In the genomic region with DNA sequence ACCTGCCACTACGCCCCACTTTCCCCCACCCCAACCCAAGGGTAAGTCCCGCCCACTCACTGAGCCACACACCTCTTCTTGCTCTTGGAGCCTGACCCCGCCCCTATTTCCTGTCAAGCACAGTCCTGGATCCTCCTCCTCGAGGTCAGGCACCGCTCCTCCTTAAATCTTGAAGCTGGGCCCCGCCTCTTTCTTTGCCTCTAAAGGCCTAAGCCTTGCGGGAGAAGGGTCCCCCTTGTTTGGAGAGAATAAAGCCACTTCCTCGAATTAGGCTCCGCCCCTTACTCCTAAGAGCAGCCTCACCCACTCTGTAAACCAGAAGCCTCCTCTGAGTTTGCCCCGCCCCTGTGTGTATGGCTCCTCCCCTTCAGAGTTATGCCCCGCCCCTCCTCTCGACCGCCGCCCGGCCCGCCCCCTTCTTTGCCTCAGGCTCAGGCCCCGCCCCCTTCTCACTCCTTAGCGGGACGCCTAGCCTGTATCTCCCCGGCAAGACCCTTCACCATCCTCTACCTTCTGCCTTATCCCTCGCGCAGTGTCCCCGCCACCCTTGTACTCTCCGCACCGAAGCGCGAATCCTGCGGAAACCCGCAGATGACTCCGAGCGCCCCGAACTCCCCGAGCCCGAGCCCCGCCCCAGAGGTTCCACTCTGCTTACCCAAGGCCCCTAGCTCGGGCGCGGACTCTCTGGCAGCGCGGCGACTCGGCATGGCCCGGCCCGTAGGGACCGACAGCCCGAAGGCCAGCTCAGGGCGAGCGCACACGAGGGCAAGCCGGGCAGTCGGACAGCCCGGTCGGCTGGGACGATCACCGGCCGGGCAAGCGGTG, we compare ENCODE assay signal across 8 mouse cellular contexts. TPM values are rescaled to one million over a fixed set of nuclear protein-coding genes. Genes with fewer than 3 reads are reported as not detected.
A peak's percentile ranks its signal among the peaks of the same experiment; 100 is the strongest.
DNase-seq lines count a peak whose midpoint lies in the region; ATAC-seq and TF ChIP-seq lines count a peak whose summit lies in the region.

No protein-coding gene starts in this region.

- peak overlapping the region; percentile 22 for H3K9ac ChIP-seq in forebrain, embryonic 16.5 days (replicated peaks; ENCODE audit: low read depth, low read length)
- peak overlapping the region; percentile 54 for H3K9ac ChIP-seq in lung, embryonic 14.5 days

- peak overlapping the region; percentile 94 for H3K4me2 ChIP-seq in forebrain, embryonic 16.5 days (ENCODE audit: low read length)
- H3K4me2 ChIP-seq in lung, embryonic 14.5 days = peak overlapping the region; percentile 96

- peaks cover 5% of the 10 kb centered on the region for H3K27me3 ChIP-seq in G1E (ENCODE audit: insufficient read depth, low read length)
- no peaks in the 10 kb centered on the region for H3K27me3 ChIP-seq in forebrain, embryonic 16.5 days (replicated peaks; ENCODE audit: control insufficient read depth, insufficient read depth, low read length)
- no peaks in the 10 kb centered on the region for H3K27me3 ChIP-seq in lung, embryonic 14.5 days (ENCODE audit: insufficient read depth, low read length)
- H3K27me3 ChIP-seq in thymus, adult 2 months (ENCODE audit: control insufficient read depth, insufficient read depth, low read length) = no peaks in the 10 kb centered on the region

- intact Hi-C loops in heart, postnatal 36 days (cut with DNase I) = loop anchor here (1.0 kb wide), 1 partner anchor 36 kb away; no protein-coding TSS in a partner anchor

- peaks cover 21% of the 10 kb centered on the region for H3K4me1 ChIP-seq in G1E (ENCODE audit: insufficient read depth, low read depth, low read length)
- H3K4me1 ChIP-seq in forebrain, embryonic 16.5 days (replicated peaks; ENCODE audit: control insufficient read depth, insufficient read depth, low read length) = peaks cover 8% of the 10 kb centered on the region
- H3K4me1 ChIP-seq in lung, embryonic 14.5 days (ENCODE audit: insufficient read depth) = no peaks in the 10 kb centered on the region
- H3K4me1 ChIP-seq in olfactory bulb, adult 2 months (ENCODE audit: control insufficient read depth, insufficient read depth, low read length) = peaks cover 10% of the 10 kb centered on the region
- peaks cover 13% of the 10 kb centered on the region for H3K4me1 ChIP-seq in thymus, adult 2 months (replicated peaks; ENCODE audit: control insufficient read depth, insufficient read depth, low read length)

- peak overlapping the region; percentile 79 for H3K4me3 ChIP-seq in G1E (ENCODE audit: low read depth, low read length)
- H3K4me3 ChIP-seq in forebrain, embryonic 16.5 days (replicated peaks; ENCODE audit: low read length) = peak overlapping the region; percentile 65
- H3K4me3 ChIP-seq in layer of hippocampus, adult 2 months = peak overlapping the region; percentile 91
- H3K4me3 ChIP-seq in lung, embryonic 14.5 days (ENCODE audit: low read depth, low read length) = peak overlapping the region; percentile 72
- H3K4me3 ChIP-seq in olfactory bulb, adult 2 months (ENCODE audit: insufficient read depth, low read depth, low read length) = peak overlapping the region; percentile 72
- H3K4me3 ChIP-seq in thymus, adult 2 months (ENCODE audit: control insufficient read depth, insufficient read depth, low read length) = peak overlapping the region; percentile 69

- TF ChIP-seq POLR2A in olfactory bulb, adult 2 months (IDR thresholded peaks at IDR 0.05; ENCODE audit: insufficient read depth, low read depth, low read length) = no peak
- TF ChIP-seq POLR2A in thymus, adult 2 months (IDR thresholded peaks at IDR 0.05; ENCODE audit: control insufficient read depth, extremely low read depth, insufficient read depth, low read length, poor library complexity) = 0 out of 2 replicates have a peak, but pooled peaks have one; percentile 9

- TF ChIP-seq CTCF in G1E (IDR thresholded peaks at IDR 0.05; ENCODE audit: low read depth, low read length) = no peak
- no peak for TF ChIP-seq CTCF in layer of hippocampus, adult 2 months (conservative IDR thresholded peaks at IDR 0.05)
- no peak for TF ChIP-seq CTCF in lung, embryonic 14.5 days (IDR thresholded peaks at IDR 0.05; ENCODE audit: low read depth)
- no peak for TF ChIP-seq CTCF in olfactory bulb, adult 2 months (IDR thresholded peaks at IDR 0.05; ENCODE audit: insufficient read depth, low read depth, low read length)
- no peak for TF ChIP-seq CTCF in thymus, adult 2 months (IDR thresholded peaks at IDR 0.05; ENCODE audit: borderline replicate concordance, control insufficient read depth, extremely low read depth, insufficient read depth, low read length, poor library complexity)

- ATAC-seq in G1E (ENCODE audit: extremely low read depth, insufficient number of reproducible peaks, low FRiP score, poor library complexity, severe bottlenecking) = peak; percentile 94
- peak; percentile 78 for ATAC-seq in forebrain, embryonic 16.5 days
- ATAC-seq in lung, embryonic 14.5 days (ENCODE audit: insufficient read depth) = peak; percentile 88

- WGBS in forebrain, embryonic 16.5 days = 1% methylated on average over 53 of the region's 57 CpGs
- under 1% methylated on average over 57 of the region's 57 CpGs for WGBS in lung, embryonic 14.5 days
- WGBS in olfactory bulb, adult 2 months = 2% methylated on average over 57 of the region's 57 CpGs
- WGBS in thymus, adult 2 months = 1% methylated on average over 57 of the region's 57 CpGs

- DNase-seq in G1E (ENCODE audit: low spot score) = peak; percentile 87
- DNase-seq in cerebellum, adult 18-20 months = peak; percentile 77 to 83
- peak; percentile 95 to 96 for DNase-seq in heart, postnatal 36 days
- peak; percentile 82 to 90 for DNase-seq in layer of hippocampus, adult 2 months (ENCODE audit: low spot score in 2 of 2)
- DNase-seq in lung, embryonic 14.5 days = peak; percentile 96
- DNase-seq in thymus, adult 2 months = peak; percentile 94

- H3K9me3 ChIP-seq in G1E (replicated peaks) = no peaks in the 10 kb centered on the region
- H3K9me3 ChIP-seq in forebrain, embryonic 16.5 days (ENCODE audit: control insufficient read depth, low read length) = no peaks in the 10 kb centered on the region
- no peaks in the 10 kb centered on the region for H3K9me3 ChIP-seq in lung, embryonic 14.5 days (ENCODE audit: low read depth, low read length)

- peaks cover 23% of the 10 kb centered on the region for H3K36me3 ChIP-seq in G1E (replicated peaks)
- H3K36me3 ChIP-seq in forebrain, embryonic 16.5 days (ENCODE audit: control insufficient read depth, insufficient read depth) = peaks cover 8% of the 10 kb centered on the region; the same call in 1 of the 2 replicates
- H3K36me3 ChIP-seq in lung, embryonic 14.5 days (ENCODE audit: insufficient read depth) = peaks cover 19% of the 10 kb centered on the region
- H3K36me3 ChIP-seq in thymus, adult 2 months (ENCODE audit: control insufficient read depth, insufficient read depth, low read length) = peaks cover 8% of the 10 kb centered on the region; the same call in 1 of the 2 replicates

- peak overlapping the region; percentile 63 for H3K27ac ChIP-seq in forebrain, embryonic 16.5 days (ENCODE audit: low read length)
- peak overlapping the region; percentile 86 for H3K27ac ChIP-seq in layer of hippocampus, adult 2 months
- peak overlapping the region; percentile 92 for H3K27ac ChIP-seq in lung, embryonic 14.5 days (ENCODE audit: low read depth)
- no peak overlapping the region for H3K27ac ChIP-seq in olfactory bulb, adult 2 months (ENCODE audit: insufficient read depth, low read depth, low read length)
- H3K27ac ChIP-seq in thymus, adult 2 months (ENCODE audit: control insufficient read depth, insufficient read depth, low read length) = peak overlapping the region; percentile 53; the same call in 1 of the 2 replicates

RNA-seq across cellular contexts. Expression of a gene that starts 0.5 kb away (rescaled TPM):
- total RNA-seq in G1E (2014; fragmentation: Nextera tagmentation) (1.5 and 1.9 TPM in 2 replicates), G1E (2017) (1.5 and 2.0 TPM in 2 replicates)
- polyA plus RNA-seq in G1E (2012) = 1.1 and 1.2 TPM in 2 replicates
- 3.9 and 4.5 TPM in 2 replicates for polyA plus RNA-seq in forebrain, embryonic 16.5 days (2015; fragmentation: Nextera tagmentation; extraction: Ambion mirVana)
- 1 to 10 TPM; 5.7 to 8.9 TPM for total RNA-seq in heart, postnatal 36 days (2021)
- 10 to 100 TPM in 1 of 2 experiments, 1 to 10 TPM in 1; 9.8 to 11.3 TPM for total RNA-seq in layer of hippocampus, adult 2 months (2021)
- 7.3 TPM in 2 replicates for polyA plus RNA-seq in lung, embryonic 14.5 days (2014; fragmentation: Nextera tagmentation; extraction: Ambion mirVana)
- polyA plus RNA-seq in olfactory bulb, adult 2 months (2012; ENCODE audit: insufficient read depth, insufficient read length, low replicate concordance, missing spikeins) = not detected in 2 replicates
- 66.9 and 75.6 TPM in 2 replicates for polyA plus RNA-seq in thymus, adult 2 months (2012; rRNA removed)

RNA-seq across cellular contexts. Expression of a gene that starts 24.5 kb away (rescaled TPM):
- total RNA-seq in G1E (2014; fragmentation: Nextera tagmentation) (25.8 and 41.4 TPM in 2 replicates), G1E (2017) (34.2 and 35.1 TPM in 2 replicates)
- 153 and 172 TPM in 2 replicates for polyA plus RNA-seq in G1E (2012)
- polyA plus RNA-seq in forebrain, embryonic 16.5 days (2015; fragmentation: Nextera tagmentation; extraction: Ambion mirVana) = 57.2 and 57.6 TPM in 2 replicates
- total RNA-seq in heart, postnatal 36 days (2021) = 10 to 100 TPM; 16.0 to 16.8 TPM
- total RNA-seq in layer of hippocampus, adult 2 months (2021) = 100 to 1,000 TPM in 1 of 2 experiments, 10 to 100 TPM in 1; 95.4 to 112 TPM
- polyA plus RNA-seq in lung, embryonic 14.5 days (2014; fragmentation: Nextera tagmentation; extraction: Ambion mirVana) = 46.9 and 51.5 TPM in 2 replicates
- polyA plus RNA-seq in olfactory bulb, adult 2 months (2012; ENCODE audit: insufficient read depth, insufficient read length, low replicate concordance, missing spikeins) = not detected in 2 replicates
- 240 and 315 TPM in 2 replicates for polyA plus RNA-seq in thymus, adult 2 months (2012; rRNA removed)

RNA-seq across cellular contexts. Expression of a gene that starts 36.1 kb away (rescaled TPM):
- 70.0 and 75.5 TPM in 2 replicates for total RNA-seq in G1E (2014; fragmentation: Nextera tagmentation)
- total RNA-seq in G1E (2017) = 26.0 and 28.6 TPM in 2 replicates
- 74.8 and 93.4 TPM in 2 replicates for polyA plus RNA-seq in G1E (2012)
- polyA plus RNA-seq in forebrain, embryonic 16.5 days (2015; fragmentation: Nextera tagmentation; extraction: Ambion mirVana) = 91.2 and 92.5 TPM in 2 replicates
- total RNA-seq in heart, postnatal 36 days (2021) = 10 to 100 TPM; 76.4 to 84.1 TPM
- total RNA-seq in layer of hippocampus, adult 2 months (2021) = 100 to 1,000 TPM; 136 to 151 TPM
- polyA plus RNA-seq in lung, embryonic 14.5 days (2014; fragmentation: Nextera tagmentation; extraction: Ambion mirVana) = 95.0 and 96.0 TPM in 2 replicates
- polyA plus RNA-seq in olfactory bulb, adult 2 months (2012; ENCODE audit: insufficient read depth, insufficient read length, low replicate concordance, missing spikeins) = not detected in 2 replicates
- polyA plus RNA-seq in thymus, adult 2 months (2012; rRNA removed) = 136 and 142 TPM in 2 replicates

RNA-seq across cellular contexts. Expression of a gene that starts 49.0 kb away (rescaled TPM):
- not detected in 2 replicates for total RNA-seq in G1E (2014; fragmentation: Nextera tagmentation)
- not detected in 2 replicates for total RNA-seq in G1E (2017)
- polyA plus RNA-seq in G1E (2012) = not detected in 2 replicates
- polyA plus RNA-seq in forebrain, embryonic 16.5 days (2015; fragmentation: Nextera tagmentation; extraction: Ambion mirVana) = not detected in 2 replicates
- not detected for total RNA-seq in heart, postnatal 36 days (2021)
- total RNA-seq in layer of hippocampus, adult 2 months (2021) = not detected
- polyA plus RNA-seq in lung, embryonic 14.5 days (2014; fragmentation: Nextera tagmentation; extraction: Ambion mirVana) = 2.5 and 3.4 TPM in 2 replicates
- polyA plus RNA-seq in olfactory bulb, adult 2 months (2012; ENCODE audit: insufficient read depth, insufficient read length, low replicate concordance, missing spikeins) = not detected in 2 replicates
- polyA plus RNA-seq in thymus, adult 2 months (2012; rRNA removed) = 6.7 and 7.1 TPM in 2 replicates

RNA-seq across cellular contexts. Expression of a gene that starts 51.4 kb away (rescaled TPM):
- total RNA-seq in G1E (2014; fragmentation: Nextera tagmentation) (50.8 and 51.2 TPM in 2 replicates), G1E (2017) (25.8 and 31.3 TPM in 2 replicates)
- polyA plus RNA-seq in G1E (2012) = 52.7 and 55.4 TPM in 2 replicates
- polyA plus RNA-seq in forebrain, embryonic 16.5 days (2015; fragmentation: Nextera tagmentation; extraction: Ambion mirVana) = 120 and 124 TPM in 2 replicates
- 10 to 100 TPM; 44.1 to 47.8 TPM for total RNA-seq in heart, postnatal 36 days (2021)
- 10 to 100 TPM; 38.8 to 43.9 TPM for total RNA-seq in layer of hippocampus, adult 2 months (2021)
- polyA plus RNA-seq in lung, embryonic 14.5 days (2014; fragmentation: Nextera tagmentation; extraction: Ambion mirVana) = 180 and 183 TPM in 2 replicates
- polyA plus RNA-seq in olfactory bulb, adult 2 months (2012; ENCODE audit: insufficient read depth, insufficient read length, low replicate concordance, missing spikeins) = not detected in 2 replicates
- 121 and 130 TPM in 2 replicates for polyA plus RNA-seq in thymus, adult 2 months (2012; rRNA removed)
